Mouse (Mus musculus) midbrain, embryonic 13.5 days (tissue): Measurements from ENCODE around the gene Rpl13a. TPM values are rescaled to one million over a fixed set of nuclear protein-coding genes. Genes with fewer than 3 reads are reported as not detected.
"Not testable (repeated sequence)": the region's sequence is repeated elsewhere in the genome, so short reads cannot be mapped to it uniquely, and the experiment has no call there.

Source experiments
- ATAC-seq: fragments of 200-750 bp; cut with Nextera tagmentation; 2 replicates; pipeline ENCODE4 v1.8.0; 2017; ENCODE audit warnings: mild to moderate bottlenecking, moderate TSS enrichment, moderate library complexity
- H3K27ac ChIP-seq: fragments of 300-500 bp; sonication (generic); 2 replicates; pipeline ENCODE4 v1.5.1; 2015; ENCODE audit warnings: inconsistent platforms, mild to moderate bottlenecking, moderate library complexity
- H3K27me3 ChIP-seq: fragments of 300-500 bp; sonication (generic); 2 replicates; pipeline ENCODE4 v1.6.1; 2015; ENCODE audit warnings: mild to moderate bottlenecking, inconsistent platforms
- H3K36me3 ChIP-seq: fragments of 300-500 bp; sonication (generic); 2 replicates; pipeline ENCODE4 v1.6.1; 2015; ENCODE audit warnings: mild to moderate bottlenecking, inconsistent platforms
- H3K4me1 ChIP-seq: fragments of 300-500 bp; sonication (generic); replicated peaks from 2 replicates; pipeline ENCODE4 v1.6.1; 2015; ENCODE audit warnings: inconsistent platforms
- H3K4me2 ChIP-seq: fragments of 300-500 bp; sonication (generic); replicated peaks from 2 replicates; pipeline ENCODE4 v1.6.1; 2015; ENCODE audit warnings: moderate library complexity, mild to moderate bottlenecking, inconsistent platforms
- H3K4me3 ChIP-seq: fragments of 300-500 bp; sonication (generic); replicated peaks from 2 replicates; pipeline ENCODE4 v1.5.1; 2015; ENCODE audit warnings: mild to moderate bottlenecking, inconsistent platforms
- H3K9ac ChIP-seq: fragments of 300-500 bp; sonication (generic); replicated peaks from 2 replicates; pipeline ENCODE4 v1.6.1; 2015; ENCODE audit warnings: mild to moderate bottlenecking, inconsistent platforms
- H3K9me3 ChIP-seq: fragments of 300-500 bp; sonication (generic); 2 replicates; pipeline ENCODE4 v1.6.1; 2016; ENCODE audit warnings: mild to moderate bottlenecking, inconsistent platforms
- WGBS: fragments of 180-500 bp; shearing (Covaris S2); methylation state at CpG from one replicate; pipeline ENCODE4 v1.1.7; 2015; 5-methylcytosine and 5-hydroxymethylcytosine counted together
- polyA plus RNA-seq: library from polyadenylated mRNA; unstranded; fragments of >200 nt; fragmentation: Nextera tagmentation; extraction: Ambion mirVana; gene quantifications from 2 replicates; pipeline ENCODE4 v1.2.1, GENCODE M21; 2015

The Rpl13a gene
- polyA plus RNA-seq, 1 experiment from 2014 or later, result 838 TPM

DNA sequence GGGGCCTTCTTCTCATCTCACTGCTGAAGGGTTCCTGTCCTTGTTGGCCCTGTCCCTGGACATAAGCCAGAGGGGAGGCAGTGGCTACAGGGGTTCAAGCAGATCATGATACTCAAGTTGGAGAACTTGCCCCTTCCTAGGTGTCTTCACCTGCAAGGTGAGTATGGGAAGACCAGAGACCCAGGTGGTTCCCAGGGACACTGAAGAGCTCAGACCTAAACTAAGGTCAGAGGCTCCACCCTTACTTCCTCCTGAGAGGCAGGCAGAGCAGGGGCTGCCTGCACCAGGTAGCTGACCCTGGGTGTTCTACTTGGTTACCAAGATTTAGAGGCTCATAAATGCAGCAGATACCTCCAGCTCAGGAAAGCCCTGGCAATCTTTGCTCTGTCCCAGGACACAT is 6.6 kb downstream of the Rpl13a start:
- Histone ChIP-seq H3K27me3 (no peaks in the 10 kb centered on the region), H3K36me3 (peaks cover 79% of the 10 kb centered on the region), H3K27ac (no peak overlapping the region), H3K4me3 (no peak overlapping the region), H3K4me2 (no peak overlapping the region), H3K4me1 (peaks cover 47% of the 10 kb centered on the region), H3K9me3 (no peaks in the 10 kb centered on the region), H3K9ac (peak overlapping the region; percentile 49)
- no peak for ATAC-seq

DNA sequence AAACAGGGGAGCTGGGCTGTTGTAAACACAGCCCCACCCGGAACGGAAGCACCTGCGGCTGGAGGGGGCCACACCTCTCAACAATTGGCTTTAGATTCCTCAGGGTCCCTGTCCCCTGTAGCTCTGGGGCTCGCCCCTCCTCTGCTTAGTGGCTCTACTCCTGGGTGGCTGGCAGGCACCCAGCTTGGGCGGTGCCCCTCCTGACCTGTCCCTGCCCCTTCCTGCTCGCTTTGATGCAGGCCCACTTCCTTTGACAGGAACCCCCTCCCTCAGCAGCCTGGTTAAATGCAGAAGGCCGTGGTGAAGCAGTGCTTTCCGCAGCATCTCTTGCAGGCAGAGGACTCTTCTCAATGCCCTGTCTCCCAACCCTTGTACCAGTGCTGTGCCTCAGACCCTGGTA is 7.2 kb downstream of the Rpl13a start:
- Histone ChIP-seq H3K27ac (no peak overlapping the region), H3K36me3 (peaks cover 73% of the 10 kb centered on the region), H3K4me1 (peaks cover 41% of the 10 kb centered on the region), H3K27me3 (no peaks in the 10 kb centered on the region), H3K4me3 (no peak overlapping the region), H3K4me2 (no peak overlapping the region), H3K9ac (peak overlapping the region; percentile 49), H3K9me3 (no peaks in the 10 kb centered on the region)
- ATAC-seq, result no peak
- 82% methylated on average over 8 of the region's 8 CpGs for WGBS

DNA sequence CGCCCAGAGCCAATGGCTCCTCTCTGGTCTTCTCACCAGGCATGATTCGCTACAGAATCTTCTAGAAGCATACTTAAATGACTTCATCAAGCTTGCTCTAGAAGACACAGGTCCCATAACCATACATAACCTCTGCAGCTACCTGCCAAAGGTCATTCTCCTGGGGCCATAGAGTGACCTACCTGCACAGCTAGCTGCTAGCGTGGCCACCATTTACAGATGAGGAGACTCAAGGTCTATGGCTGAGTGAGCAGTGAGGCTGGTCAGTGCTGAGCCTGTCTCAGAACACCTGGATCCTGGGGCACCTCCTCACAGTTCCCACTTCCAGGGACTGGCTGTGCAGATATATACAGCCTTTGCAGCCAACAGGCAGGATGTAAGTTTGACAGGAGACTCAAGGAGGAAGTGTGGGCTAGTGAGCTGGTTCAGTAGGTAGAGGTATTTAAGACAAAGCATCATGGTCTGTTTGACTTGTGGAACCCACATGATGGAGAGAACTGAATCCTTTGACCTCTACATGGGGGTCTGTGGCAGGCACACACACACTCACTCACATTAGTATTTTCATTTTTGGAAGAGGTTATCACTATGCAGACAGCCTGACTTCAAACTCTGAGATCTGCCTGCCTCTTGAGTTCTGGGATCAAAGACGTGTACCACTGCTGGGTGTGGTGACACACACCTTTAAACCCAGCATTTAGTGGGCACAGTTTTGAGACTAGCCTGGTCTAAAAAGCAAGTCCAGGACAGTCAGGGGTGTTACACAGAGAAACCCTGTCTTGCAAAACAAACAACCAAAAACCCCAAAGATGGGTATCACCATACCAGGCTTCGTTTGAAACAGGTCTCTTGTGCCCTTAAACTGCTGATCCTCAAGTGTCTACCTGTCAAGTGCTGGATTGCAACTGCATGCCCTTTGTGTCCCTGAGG is 8.5 kb downstream of the Rpl13a start:
- peaks cover 59% of the 10 kb centered on the region for H3K36me3 ChIP-seq
- H3K4me2 ChIP-seq, result no peak overlapping the region
- 0 out of 2 replicates have a peak overlapping the region, but pooled peaks have one; percentile 23 for H3K9ac ChIP-seq
- no peak for ATAC-seq
- H3K9me3 ChIP-seq, result no peaks in the 10 kb centered on the region
- H3K4me1 ChIP-seq, result peaks cover 28% of the 10 kb centered on the region
- WGBS, result 85% methylated on average over 5 of the region's 5 CpGs
- H3K27ac ChIP-seq, result no peak overlapping the region
- H3K4me3 ChIP-seq, result no peak overlapping the region; the same call in 1 of the 2 replicates
- H3K27me3 ChIP-seq, result no peaks in the 10 kb centered on the region

DNA sequence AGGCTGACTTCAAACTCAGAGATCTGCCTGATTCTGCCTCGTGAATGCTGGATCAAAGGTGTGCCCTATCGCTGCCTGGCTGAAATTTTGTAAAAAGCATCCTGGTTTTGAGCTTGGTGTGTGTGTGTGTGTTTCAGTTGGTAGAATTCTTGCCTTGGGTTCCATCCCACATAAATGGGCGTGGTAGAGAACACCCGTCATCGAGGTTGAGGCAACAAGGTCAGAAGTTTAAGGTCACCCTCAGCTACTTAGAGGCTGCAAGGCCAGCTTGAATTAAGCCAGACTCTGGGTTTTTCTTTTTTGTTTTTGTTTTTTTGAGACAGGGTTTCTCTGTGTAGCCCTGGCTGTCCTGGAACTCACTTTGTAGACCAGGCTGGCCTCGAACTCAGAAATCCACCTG is 10.2 kb downstream of the Rpl13a start:
- Histone ChIP-seq H3K27me3 (no peaks in the 10 kb centered on the region), H3K4me3 (no peak overlapping the region), H3K9ac (no peak overlapping the region), H3K9me3 (no peaks in the 10 kb centered on the region), H3K4me2 (no peak overlapping the region), H3K27ac (no peak overlapping the region), H3K36me3 (peaks cover 57% of the 10 kb centered on the region), H3K4me1 (peaks cover 21% of the 10 kb centered on the region)
- WGBS, result 95% methylated on average over 6 of the region's 6 CpGs
- no peak for ATAC-seq

DNA sequence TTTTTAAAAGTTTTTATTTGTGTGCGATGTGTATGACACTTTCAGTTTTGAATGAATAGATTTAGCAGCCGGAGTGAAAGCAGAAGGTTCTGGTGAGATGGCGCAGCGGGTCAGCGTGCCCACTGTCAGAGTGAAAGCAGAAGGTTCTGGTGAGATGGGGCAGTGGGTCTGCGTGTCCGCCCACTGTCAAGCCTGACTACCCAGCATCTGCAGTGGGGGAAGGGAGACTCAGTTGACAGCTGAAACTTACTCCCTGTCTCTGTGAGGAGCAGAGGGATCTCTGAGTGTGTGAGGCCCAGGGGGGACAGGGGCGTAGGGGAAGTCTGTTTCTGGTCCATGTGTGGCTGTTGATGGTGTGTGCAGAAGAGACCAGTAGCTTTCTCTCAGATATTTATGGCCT is 11.0 kb downstream of the Rpl13a start:
- 80% methylated on average over 8 of the region's 8 CpGs for WGBS
- Histone ChIP-seq H3K4me2 (no peak overlapping the region), H3K36me3 (peaks cover 50% of the 10 kb centered on the region), H3K9ac (no peak overlapping the region), H3K27me3 (no peaks in the 10 kb centered on the region), H3K27ac (no peak overlapping the region), H3K4me3 (no peak overlapping the region), H3K9me3 (no peaks in the 10 kb centered on the region), H3K4me1 (peaks cover 13% of the 10 kb centered on the region)
- ATAC-seq, result no peak

DNA sequence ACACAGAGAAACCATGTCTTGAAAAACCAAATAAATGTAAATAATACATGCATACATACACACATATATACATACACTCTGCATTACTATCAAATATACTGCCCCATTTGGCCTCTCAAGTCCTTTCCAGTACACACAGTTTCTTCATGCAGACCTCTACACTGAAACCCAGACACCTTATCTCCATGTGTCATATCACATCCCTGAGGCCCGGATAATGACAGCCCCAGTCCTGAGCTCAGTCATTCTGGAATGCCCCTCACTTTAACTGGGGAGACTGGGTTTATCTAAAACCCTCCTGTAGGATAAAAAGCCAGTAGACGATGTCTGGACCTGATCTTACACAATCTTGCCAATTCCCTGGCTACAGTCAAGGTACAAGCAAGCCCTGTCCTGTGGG is 15.1 kb downstream of the Rpl13a start:
- H3K4me1 ChIP-seq, result no peaks in the 10 kb centered on the region
- ATAC-seq, result no peak
- H3K36me3 ChIP-seq, result peaks cover 12% of the 10 kb centered on the region
- no peaks in the 10 kb centered on the region for H3K27me3 ChIP-seq
- no peaks in the 10 kb centered on the region for H3K9me3 ChIP-seq
- H3K4me3 ChIP-seq, result no peak overlapping the region
- H3K9ac ChIP-seq, result no peak overlapping the region
- no peak overlapping the region for H3K4me2 ChIP-seq
- no peak overlapping the region for H3K27ac ChIP-seq
- WGBS, result 88% methylated on average over 2 of the region's 2 CpGs

DNA sequence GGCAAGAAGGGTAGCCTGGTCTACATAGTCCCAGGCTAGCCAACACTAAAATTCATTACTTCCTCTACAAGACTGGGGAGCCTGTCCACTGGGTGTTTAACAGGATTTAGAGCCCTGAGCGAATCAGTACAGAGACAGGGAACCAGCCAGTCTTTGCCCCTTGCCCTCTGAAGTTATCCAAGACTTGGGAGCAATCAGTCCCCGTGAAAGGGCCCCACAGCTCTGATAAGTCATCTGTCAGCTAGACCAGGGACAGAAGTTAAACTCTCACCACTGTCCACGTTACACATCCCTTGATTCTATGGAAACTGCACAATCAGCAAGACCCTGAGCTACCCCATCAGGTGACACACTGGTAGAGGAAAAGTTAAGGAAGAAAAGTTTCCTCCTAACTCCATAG is 16.0 kb downstream of the Rpl13a start:
- H3K27me3 ChIP-seq, result no peaks in the 10 kb centered on the region
- no peak for ATAC-seq

DNA sequence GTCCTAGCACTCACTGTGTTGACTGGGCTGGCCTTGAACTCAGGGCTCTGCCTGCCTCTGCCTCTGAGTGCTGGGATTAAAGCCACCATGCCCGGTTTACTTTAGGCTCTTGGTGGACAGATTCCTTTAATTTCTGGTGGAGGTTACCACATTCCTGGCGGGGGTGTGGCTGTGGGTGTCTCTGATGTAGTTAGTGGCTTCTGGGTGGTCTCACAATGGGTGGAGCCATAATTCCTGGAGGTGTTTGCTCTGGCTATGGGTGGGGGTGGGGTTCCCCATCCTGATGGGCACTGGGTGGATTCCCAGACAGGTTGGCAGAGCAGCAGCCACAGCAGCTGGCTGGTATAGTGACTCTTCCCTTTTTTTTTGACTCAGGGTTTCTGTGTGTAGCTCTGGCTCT is 16.6 kb downstream of the Rpl13a start:
- 74% methylated on average over 2 of the region's 2 CpGs for WGBS
- H3K27me3 ChIP-seq, result no peaks in the 10 kb centered on the region
- no peak overlapping the region for H3K4me2 ChIP-seq
- H3K27ac ChIP-seq, result no peak overlapping the region
- no peaks in the 10 kb centered on the region for H3K4me1 ChIP-seq
- no peak overlapping the region for H3K4me3 ChIP-seq
- H3K9ac ChIP-seq, result no peak overlapping the region
- no peaks in the 10 kb centered on the region for H3K9me3 ChIP-seq
- H3K36me3 ChIP-seq, result no peaks in the 10 kb centered on the region
- no peak for ATAC-seq

More for the DNA sequence above, 16.0 kb downstream of the Rpl13a start:
- Histone ChIP-seq H3K4me1 (no peaks in the 10 kb centered on the region), H3K9ac (no peak overlapping the region), H3K4me3 (no peak overlapping the region), H3K36me3 (peaks cover 4% of the 10 kb centered on the region), H3K4me2 (no peak overlapping the region), H3K27ac (no peak overlapping the region), H3K9me3 (no peaks in the 10 kb centered on the region)
- 73% methylated on average over 3 of the region's 3 CpGs for WGBS

DNA sequence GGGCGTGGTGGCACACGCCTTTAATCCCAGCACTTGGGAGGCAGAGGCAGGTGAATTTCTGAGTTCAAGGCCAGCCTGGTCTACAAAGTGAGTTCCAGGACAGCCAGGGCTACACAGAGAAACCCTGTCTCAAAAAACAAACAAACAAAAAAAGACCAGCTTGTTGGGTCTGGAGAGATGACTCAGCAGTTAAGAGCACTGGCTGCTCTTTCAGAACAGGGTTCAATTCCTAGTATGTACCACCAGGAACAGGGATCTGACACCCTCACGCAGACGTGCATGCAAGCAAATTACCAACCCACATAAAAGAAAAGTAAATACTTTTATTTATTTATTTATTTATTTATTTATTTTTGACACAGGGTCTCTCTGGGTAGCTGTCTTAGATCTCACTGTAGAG is 18.5 kb downstream of the Rpl13a start:
- not testable (repeated sequence) for H3K9me3 ChIP-seq, H3K9ac ChIP-seq, H3K27ac ChIP-seq, ATAC-seq, H3K36me3 ChIP-seq, H3K4me3 ChIP-seq, H3K4me1 ChIP-seq, H3K27me3 ChIP-seq, H3K4me2 ChIP-seq
- 94% methylated on average over 4 of the region's 4 CpGs for WGBS

DNA sequence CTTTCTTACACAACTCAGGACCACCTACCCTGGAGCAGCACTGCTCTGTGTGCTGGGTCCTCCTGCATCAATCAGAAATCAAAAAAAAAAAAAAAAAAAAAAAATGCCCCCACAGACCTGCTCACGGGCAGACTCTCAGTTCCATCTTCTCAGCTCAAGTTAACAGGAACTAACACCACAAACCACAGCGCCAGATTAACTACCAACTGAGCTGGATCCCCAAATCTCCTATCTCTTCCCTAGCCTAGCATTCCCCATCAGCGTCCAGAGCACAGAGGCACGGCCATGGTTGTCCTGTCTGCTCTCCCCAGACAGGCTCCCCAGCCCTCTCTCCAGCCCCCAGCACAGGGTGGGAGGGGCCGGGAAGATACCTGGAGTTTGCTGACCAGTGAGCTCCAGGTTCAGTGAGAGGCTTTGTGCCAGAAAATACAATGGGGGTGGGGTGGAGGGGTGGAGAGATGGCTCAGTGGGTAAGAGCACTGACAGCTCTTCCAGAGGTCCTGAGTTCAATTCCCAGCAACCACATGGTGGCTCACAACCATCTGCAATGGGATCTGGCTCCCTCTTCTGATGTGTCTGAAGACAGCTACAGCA is 21.4 kb downstream of the Rpl13a start:
- Histone ChIP-seq H3K27me3 (no peaks in the 10 kb centered on the region), H3K4me3 (no peak overlapping the region), H3K9me3 (no peaks in the 10 kb centered on the region), H3K36me3 (no peaks in the 10 kb centered on the region), H3K4me1 (0 out of 2 replicates have a peak, but pooled peaks cover 4% of the 10 kb centered on the region), H3K4me2 (no peak overlapping the region), H3K27ac (no peak overlapping the region), H3K9ac (no peak overlapping the region)
- 47% methylated on average over 5 of the region's 5 CpGs for WGBS
- no peak for ATAC-seq

DNA sequence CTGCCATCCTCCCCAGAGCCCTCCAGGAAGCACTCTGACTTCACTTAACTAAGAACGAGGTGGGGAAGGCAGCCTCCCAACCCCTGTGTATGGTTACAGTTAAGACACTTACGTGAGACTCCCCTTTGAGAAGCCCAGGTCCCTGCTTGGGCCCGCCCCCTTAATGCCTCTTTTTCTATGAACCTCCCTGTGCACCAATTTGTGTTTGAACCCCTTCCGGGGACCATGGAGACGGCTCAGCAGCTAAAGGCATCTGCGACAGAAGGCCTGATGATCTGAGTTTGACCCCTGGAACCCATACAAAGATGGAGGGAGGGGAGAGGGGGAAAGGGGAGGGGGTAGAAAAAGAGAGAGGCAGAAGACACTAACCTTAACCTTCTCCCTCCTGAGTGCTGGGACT is 22.1 kb downstream of the Rpl13a start:
- Histone ChIP-seq H3K9me3 (no peaks in the 10 kb centered on the region), H3K4me3 (no peak overlapping the region), H3K9ac (no peak overlapping the region), H3K4me2 (no peak overlapping the region), H3K36me3 (no peaks in the 10 kb centered on the region), H3K27me3 (no peaks in the 10 kb centered on the region), H3K4me1 (0 out of 2 replicates have a peak, but pooled peaks cover 4% of the 10 kb centered on the region), H3K27ac (no peak overlapping the region)
- 19% methylated on average over 6 of the region's 6 CpGs for whole genome bisulfite sequencing
- ATAC-seq, result no peak

DNA sequence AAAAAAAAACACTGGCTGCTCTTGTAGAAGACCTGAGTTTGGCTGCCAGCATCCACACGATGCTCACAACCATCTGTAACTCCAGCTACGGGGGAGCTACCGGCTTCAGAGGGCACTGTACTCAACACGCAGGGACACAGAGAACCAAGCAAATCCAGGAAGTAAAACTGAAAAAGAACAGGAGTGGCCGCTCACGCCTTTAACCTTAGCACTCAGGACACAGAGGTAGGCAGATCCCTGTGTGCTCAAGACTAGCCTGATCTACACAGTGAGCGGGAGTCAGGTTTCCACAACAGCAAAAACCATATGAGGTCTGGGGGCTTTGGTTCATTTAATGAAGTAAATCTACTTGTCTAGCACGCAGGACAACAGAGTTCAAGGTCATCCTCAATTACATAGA is 23.1 kb downstream of the Rpl13a start:
- H3K4me1 ChIP-seq, result 0 out of 2 replicates have a peak, but pooled peaks cover 4% of the 10 kb centered on the region
- H3K4me2 ChIP-seq, result no peak overlapping the region
- no peaks in the 10 kb centered on the region for H3K27me3 ChIP-seq
- ATAC-seq, result no peak
- no peak overlapping the region for H3K4me3 ChIP-seq
- no peak overlapping the region for H3K9ac ChIP-seq
- no peaks in the 10 kb centered on the region for H3K36me3 ChIP-seq
- H3K9me3 ChIP-seq, result no peaks in the 10 kb centered on the region
- no peak overlapping the region for H3K27ac ChIP-seq
- WGBS, result 80% methylated on average over 8 of the region's 8 CpGs
